Mouse (Mus musculus) fibroblast of lung, adult 2 months (primary cell): Measurements from ENCODE around the gene Nabp2.

Experiments
- DNase-seq: peaks from one replicate; pipeline ENCODE4 v3.0.0-alpha.2; 2011; ENCODE audit warnings: low read depth

The Nabp2 gene

GRCm38 (mm10) chr10:128429052-128429451 lies 17.8 kb upstream of the Nabp2 start:
- DNase-seq: no peak

GRCm38 (mm10) chr10:128425260-128425659 lies 14.0 kb upstream of the Nabp2 start:
- DNase-seq: no peak

GRCm38 (mm10) chr10:128424604-128425003 lies 13.3 kb upstream of the Nabp2 start:
- DNase-seq: no peak

- DNase-seq: no peak
Observed at GRCm38 (mm10) chr10:128422426-128422825, 11.1 kb upstream of the Nabp2 start.

- no peak for DNase-seq
Observed at GRCm38 (mm10) chr10:128414848-128415247, 3.6 kb upstream of the Nabp2 start.

- DNase-seq: no peak
Observed at GRCm38 (mm10) chr10:128413076-128413475, 1.8 kb upstream of the Nabp2 start.

- no peak for DNase-seq
Observed at GRCm38 (mm10) chr10:128412558-128412957, 1.3 kb upstream of the Nabp2 start.

GRCm38 (mm10) chr10:128412055-128412381 lies 726 bp upstream of the Nabp2 start:
- DNase-seq: no peak

- DNase-seq: no peak
Observed at GRCm38 (mm10) chr10:128410560-128410845, 789 bp downstream of the Nabp2 start.

GRCm38 (mm10) chr10:128409692-128410559 lies 1.4 kb downstream of the Nabp2 start:
- DNase-seq: peak; percentile 97

- no peak for DNase-seq
Observed at GRCm38 (mm10) chr10:128408591-128409535, 2.4 kb downstream of the Nabp2 start.

GRCm38 (mm10) chr10:128403931-128404330 lies 7.4 kb downstream of the Nabp2 start:
- no peak for DNase-seq

- DNase-seq: no peak
Observed at GRCm38 (mm10) chr10:128401638-128402037, 9.7 kb downstream of the Nabp2 start.

GRCm38 (mm10) chr10:128401056-128401455 lies 10.2 kb downstream of the Nabp2 start, which contains the start of gene Slc39a5:
TSS of gene Slc39a5 (minus strand) at chr10:128401229.
- DNase-seq: no peak

- DNase-seq: no peak
Observed at GRCm38 (mm10) chr10:128400338-128400737, 11.0 kb downstream of the Nabp2 start.

- DNase-seq: no peak
Observed at GRCm38 (mm10) chr10:128397466-128397865, 13.8 kb downstream of the Nabp2 start.

GRCm38 (mm10) chr10:128396716-128397264 lies 14.5 kb downstream of the Nabp2 start:
- no peak for DNase-seq

- DNase-seq: no peak
Observed at GRCm38 (mm10) chr10:128396017-128396673, 15.1 kb downstream of the Nabp2 start.

GRCm38 (mm10) chr10:128391850-128392249 lies 19.4 kb downstream of the Nabp2 start:
- DNase-seq: no peak

- no peak for DNase-seq
Observed at GRCm38 (mm10) chr10:128390366-128390765, 20.9 kb downstream of the Nabp2 start.

- DNase-seq: no peak
Observed at GRCm38 (mm10) chr10:128389570-128389969, 21.7 kb downstream of the Nabp2 start.

GRCm38 (mm10) chr10:128388941-128389340 lies 22.4 kb downstream of the Nabp2 start:
- no peak for DNase-seq
